Mouse (Mus musculus): ENCODE results near the gene Yeats2. TPM values are rescaled to one million over a fixed set of nuclear protein-coding genes. Genes with fewer than 3 reads are reported as not detected.

Gene Yeats2
- polyA plus RNA-seq, 1 experiment from 2014 or later: 24.7 TPM

Other genes with a start within 250 kb of the Yeats2 start
- gene Klhl6, start 158.0 kb upstream of the Yeats2 start, polyA plus RNA-seq (2014; fragmentation: Nextera tagmentation; extraction: Ambion mirVana): 3.7 and 4.7 TPM in 2 replicates
- 48.0 and 52.3 TPM in 2 replicates for gene Klhl24, start 43.5 kb upstream of the Yeats2 start, polyA plus RNA-seq (2014; fragmentation: Nextera tagmentation; extraction: Ambion mirVana)
- 7.0 and 8.6 TPM in 2 replicates for gene Map6d1, start 100.3 kb downstream of the Yeats2 start, polyA plus RNA-seq (2014; fragmentation: Nextera tagmentation; extraction: Ambion mirVana)
- gene Parl, start 161.3 kb downstream of the Yeats2 start, polyA plus RNA-seq (2014; fragmentation: Nextera tagmentation; extraction: Ambion mirVana): 72.4 and 76.0 TPM in 2 replicates
- gene Cyp2ab1, start 184.3 kb downstream of the Yeats2 start, polyA plus RNA-seq (2014; fragmentation: Nextera tagmentation; extraction: Ambion mirVana): not detected in 2 replicates